Mouse (Mus musculus) kidney, postnatal 4 days (tissue): Measurements from ENCODE around the gene Gm5901.

ENCODE experiments used
- DNase-seq, 2 experiments: peaks; one replicate each; pipeline ENCODE4 v3.0.0; 2021; ENCODE audit warnings: mixed read lengths in 2 of 2

Gene Gm5901

GRCm38 (mm10) chr7:105406322-105406721 is 31.5 kb downstream of the Gm5901 start:
- no peak for DNase-seq

- DNase-seq = peak; percentile 88
These were observed 37.2 kb downstream of the Gm5901 start for GRCm38 (mm10) chr7:105411874-105412632.

- DNase-seq = no peak
These were observed 39.5 kb downstream of the Gm5901 start for GRCm38 (mm10) chr7:105414385-105414784.

- DNase-seq = no peak
These were observed 41.7 kb downstream of the Gm5901 start for GRCm38 (mm10) chr7:105416529-105416928.

- no peak for DNase-seq
These were observed 43.3 kb downstream of the Gm5901 start for GRCm38 (mm10) chr7:105418106-105418505.

GRCm38 (mm10) chr7:105420903-105421302 is 46.1 kb downstream of the Gm5901 start:
- no peak for DNase-seq

- DNase-seq = no peak
These were observed 49.5 kb downstream of the Gm5901 start for GRCm38 (mm10) chr7:105424368-105424767.

- peak; percentile 42 to 53 for DNase-seq
These were observed 50.7 kb downstream of the Gm5901 start, which contains the start of gene Cckbr for GRCm38 (mm10) chr7:105425424-105426043. Cckbr (plus strand) TSS chr7:105425731.

- no peak for DNase-seq
These were observed 51.2 kb downstream of the Gm5901 start for GRCm38 (mm10) chr7:105426051-105426450.
